Mouse (Mus musculus) E14TG2a.4 (cell line): ENCODE data around the gene St6galnac3.
"Not testable (repeated sequence)": the region's sequence is repeated elsewhere in the genome, so short reads cannot be mapped to it uniquely, and the experiment has no call there.

ENCODE experiments used
- H3K27me3 ChIP-seq: 2 replicates; pipeline ENCODE4 v1.6.1; 2014; ENCODE audit warnings: low read length, control low read depth; ENCODE audit not compliant: insufficient read depth
- H3K36me3 ChIP-seq: 2 replicates; pipeline ENCODE4 v1.6.1; 2014; ENCODE audit warnings: low read length, control low read depth; ENCODE audit not compliant: insufficient read depth
- H3K4me1 ChIP-seq: replicated peaks from 2 replicates; pipeline ENCODE4 v1.6.1; 2014; ENCODE audit warnings: low read depth, low read length, control low read depth
- H3K4me3 ChIP-seq: replicated peaks from 2 replicates; pipeline ENCODE4 v1.5.1; 2014; ENCODE audit warnings: mild to moderate bottlenecking, low read length
- H3K9me3 ChIP-seq: 2 replicates; pipeline ENCODE4 v1.6.1; 2014; ENCODE audit warnings: low read length, control low read depth
- CTCF ChIP-seq: conservative IDR thresholded peaks from 2 replicates; pipeline ENCODE4 v1.5.1; 2014; ENCODE audit warnings: low read length
- NANOG ChIP-seq: IDR thresholded peaks from 2 replicates; pipeline ENCODE4 v1.6.1; 2014; ENCODE audit warnings: borderline replicate concordance, low read length, mixed read lengths
- POU5F1 ChIP-seq: IDR thresholded peaks from 2 replicates; pipeline ENCODE4 v1.6.1; 2014; ENCODE audit warnings: low read length, borderline replicate concordance

St6galnac3 gene

GRCm38 (mm10) chr3:153759269-153759668, 34.3 kb upstream of the St6galnac3 start:
- Histone ChIP-seq H3K9me3 (no peaks in the 10 kb centered on the region), H3K4me1 (no peaks in the 10 kb centered on the region), H3K27me3 (peaks cover 5% of the 10 kb centered on the region; the same call in 1 of the 2 replicates), H3K36me3 (no peaks in the 10 kb centered on the region), H3K4me3 (no peak overlapping the region)
- TF ChIP-seq NANOG: no peak
- TF ChIP-seq POU5F1: no peak
- no peak for TF ChIP-seq CTCF

GRCm38 (mm10) chr3:153756500-153756996, 31.6 kb upstream of the St6galnac3 start:
- no peaks in the 10 kb centered on the region for H3K36me3 ChIP-seq
- H3K4me3 ChIP-seq: no peak overlapping the region
- H3K4me1 ChIP-seq: no peaks in the 10 kb centered on the region
- peaks cover 5% of the 10 kb centered on the region; the same call in 1 of the 2 replicates for H3K27me3 ChIP-seq
- TF ChIP-seq CTCF: peak; percentile 42
- TF ChIP-seq NANOG: no peak
- TF ChIP-seq POU5F1: no peak
- no peaks in the 10 kb centered on the region for H3K9me3 ChIP-seq

- H3K27me3 ChIP-seq, H3K9me3 ChIP-seq, H3K4me1 ChIP-seq, H3K4me3 ChIP-seq, H3K36me3 ChIP-seq: not testable (repeated sequence)
These were observed 30.9 kb upstream of the St6galnac3 start for GRCm38 (mm10) chr3:153755785-153756326.

GRCm38 (mm10) chr3:153751435-153751834, 26.5 kb upstream of the St6galnac3 start:
- H3K4me1 ChIP-seq: no peaks in the 10 kb centered on the region
- H3K9me3 ChIP-seq: no peaks in the 10 kb centered on the region
- H3K27me3 ChIP-seq: no peaks in the 10 kb centered on the region; the same call in 1 of the 2 replicates
- H3K36me3 ChIP-seq: no peaks in the 10 kb centered on the region
- H3K4me3 ChIP-seq: no peak overlapping the region
- TF ChIP-seq NANOG: no peak
- no peak for TF ChIP-seq POU5F1
- TF ChIP-seq CTCF: no peak

DNA sequence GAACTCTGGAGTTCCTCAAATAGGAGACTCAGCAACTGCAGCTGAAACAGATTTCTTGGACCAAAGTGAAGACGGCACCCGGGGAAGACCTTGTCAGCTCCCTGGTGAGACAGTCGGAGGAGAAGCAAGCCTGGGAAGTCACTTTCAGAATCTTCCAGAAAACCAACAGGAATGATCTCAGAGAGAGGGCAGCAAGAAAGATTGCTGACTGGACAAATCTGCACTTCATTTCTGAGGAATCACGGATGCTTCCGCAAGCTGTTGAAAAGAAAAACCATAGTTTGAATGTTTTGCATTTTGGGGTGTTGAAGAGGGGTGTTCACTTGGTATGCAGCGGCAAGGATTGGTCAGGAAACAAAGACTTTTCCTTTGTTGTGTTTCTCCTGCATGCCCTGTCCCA, 24.4 kb upstream of the St6galnac3 start:
- no peak overlapping the region for H3K4me3 ChIP-seq
- no peaks in the 10 kb centered on the region; the same call in 1 of the 2 replicates for H3K27me3 ChIP-seq
- H3K9me3 ChIP-seq: no peaks in the 10 kb centered on the region
- TF ChIP-seq POU5F1 (no peak), NANOG (no peak)
- no peaks in the 10 kb centered on the region for H3K4me1 ChIP-seq
- H3K36me3 ChIP-seq: no peaks in the 10 kb centered on the region

- Histone ChIP-seq H3K27me3 (no peaks in the 10 kb centered on the region; the same call in 1 of the 2 replicates), H3K9me3 (no peaks in the 10 kb centered on the region), H3K4me3 (no peak overlapping the region), H3K4me1 (no peaks in the 10 kb centered on the region), H3K36me3 (no peaks in the 10 kb centered on the region)
- TF ChIP-seq NANOG: no peak
These were observed 23.3 kb upstream of the St6galnac3 start for GRCm38 (mm10) chr3:153748293-153748692.

- Histone ChIP-seq H3K27me3 (no peaks in the 10 kb centered on the region), H3K4me3 (no peak overlapping the region), H3K4me1 (no peaks in the 10 kb centered on the region), H3K36me3 (no peaks in the 10 kb centered on the region), H3K9me3 (no peaks in the 10 kb centered on the region)
- TF ChIP-seq POU5F1 (no peak), NANOG (no peak), CTCF (no peak)
These were observed 20.1 kb upstream of the St6galnac3 start for GRCm38 (mm10) chr3:153745099-153745498.

GRCm38 (mm10) chr3:153744447-153744846, 19.5 kb upstream of the St6galnac3 start:
- no peaks in the 10 kb centered on the region for H3K27me3 ChIP-seq
- H3K36me3 ChIP-seq: no peaks in the 10 kb centered on the region
- no peaks in the 10 kb centered on the region for H3K4me1 ChIP-seq
- H3K9me3 ChIP-seq: no peaks in the 10 kb centered on the region
- TF ChIP-seq NANOG: no peak
- no peak for TF ChIP-seq POU5F1
- no peak for TF ChIP-seq CTCF
- H3K4me3 ChIP-seq: no peak overlapping the region

- TF ChIP-seq CTCF (no peak), NANOG (no peak), POU5F1 (no peak)
- Histone ChIP-seq H3K9me3 (no peaks in the 10 kb centered on the region), H3K4me1 (no peaks in the 10 kb centered on the region), H3K36me3 (no peaks in the 10 kb centered on the region), H3K4me3 (no peak overlapping the region), H3K27me3 (no peaks in the 10 kb centered on the region)
These were observed 16.8 kb upstream of the St6galnac3 start for GRCm38 (mm10) chr3:153741800-153742199.
